Comparison of ENCODE assay signal across 17 mouse cellular contexts in genomic region chr11:28904596-28904995, GRCm38 (mm10). TPM values are rescaled to one million over a fixed set of nuclear protein-coding genes. Genes with fewer than 3 reads are reported as not detected.
"Had no signal": no experiment of that assay in that cellular context is flagged by ENCODE, and none has a peak within 500 bp of the region (broad histone marks: within the 10 kb centered on the region; RNA-seq: fewer than 3 reads in every experiment).

No protein-coding gene starts in this region.

- H3K36me3 ChIP-seq: kidney, embryonic 15.5 days; limb, embryonic 12.5 days; midbrain, embryonic 10.5 days; neural tube, embryonic 15.5 days; stomach, embryonic 15.5 days had no signal

- H3K4me3 ChIP-seq: kidney, embryonic 15.5 days; limb, embryonic 12.5 days; midbrain, embryonic 10.5 days; myocyte; neural tube, embryonic 15.5 days; stomach, embryonic 15.5 days had no signal

- H3K4me1 ChIP-seq: kidney, embryonic 15.5 days; limb, embryonic 12.5 days; midbrain, embryonic 10.5 days; stomach, embryonic 15.5 days had no signal

- H3K4me2 ChIP-seq: kidney, embryonic 15.5 days; limb, embryonic 12.5 days; neural tube, embryonic 15.5 days; stomach, embryonic 15.5 days had no signal

- H3K9me3 ChIP-seq: kidney, embryonic 15.5 days; limb, embryonic 12.5 days; midbrain, embryonic 10.5 days; neural tube, embryonic 15.5 days; stomach, embryonic 15.5 days had no signal

- H3K27me3 ChIP-seq: kidney, embryonic 15.5 days; limb, embryonic 12.5 days; neural tube, embryonic 15.5 days; stomach, embryonic 15.5 days had no signal

- H3K27ac ChIP-seq: kidney, embryonic 15.5 days; limb, embryonic 12.5 days; liver, embryonic 14.5 days; midbrain, embryonic 10.5 days; neural tube, embryonic 15.5 days; stomach, embryonic 15.5 days had no signal

- H3K9ac ChIP-seq: kidney, embryonic 15.5 days; limb, embryonic 12.5 days; liver, embryonic 14.5 days; neural tube, embryonic 15.5 days; stomach, embryonic 15.5 days had no signal

- DNase-seq: kidney, adult 2 months; kidney, postnatal 14 days; lung, adult 18-20 months; lung, postnatal 10 days; lung, postnatal 4 days; midbrain, embryonic 14.5 days; retina, postnatal 1 day; right cerebral cortex, postnatal 4 days; thymus, postnatal 4 days had no signal

RNA-seq across cellular contexts. Expression of gene Efemp1, which starts 51.6 kb away (rescaled TPM):
- total RNA-seq: megakaryocyte, adult 5-6 weeks had no signal
